ENCODE assay signal across 8 mouse cellular contexts in the genomic region with DNA sequence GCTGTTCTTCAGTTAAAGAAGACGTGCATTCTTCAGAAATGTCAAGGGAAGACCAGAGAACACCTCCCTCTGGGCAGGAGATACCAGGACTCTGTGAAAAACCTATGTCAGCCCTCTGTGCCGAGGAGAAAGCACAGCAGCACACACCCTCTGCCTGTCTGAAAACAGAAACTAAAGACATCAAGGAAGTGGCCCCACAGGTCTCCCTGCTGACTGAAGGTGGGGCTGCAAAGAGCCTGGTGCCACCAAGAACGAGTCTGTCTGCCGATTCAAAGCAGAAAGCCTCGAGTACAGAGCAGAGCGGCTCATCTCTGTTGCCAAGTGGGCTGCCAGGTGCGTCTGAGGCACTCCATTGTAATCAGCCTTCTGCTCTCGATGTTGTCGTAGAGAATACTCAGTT.
A peak's percentile ranks its signal among the peaks of the same experiment; 100 is the strongest.
DNase-seq lines count a peak whose midpoint lies in the region; ATAC-seq and TF ChIP-seq lines count a peak whose summit lies in the region.

No protein-coding gene starts in this region.

- peak overlapping the region; percentile 65 for H3K4me2 ChIP-seq in liver, embryonic 13.5 days

- H3K9ac ChIP-seq in liver, embryonic 13.5 days, result peak overlapping the region; percentile 79

- peak; percentile 41 for ATAC-seq in erythroid progenitor cell, adult 5-6 weeks (replicated peaks; ENCODE audit: low FRiP score, poor library complexity, severe bottlenecking)
- peak; percentile 40 for ATAC-seq in liver, embryonic 13.5 days (ENCODE audit: low read depth)

- no peak for DNase-seq in gastrocnemius, adult 2 months
- no peak for DNase-seq in gastrocnemius, postnatal 14 days
- no peak for DNase-seq in liver, embryonic 13.5 days
- DNase-seq in spleen, postnatal 4 days (ENCODE audit: low spot score in 2 of 2), result peak; percentile 32 to 75
- DNase-seq in layer of hippocampus, adult 9-10 months (ENCODE audit: low spot score), result no peak
- DNase-seq in layer of hippocampus, postnatal 36 days, result no peak
- no peak for DNase-seq in layer of hippocampus, postnatal 14 days (ENCODE audit: low spot score in 2 of 2)

- no peaks in the 10 kb centered on the region for H3K9me3 ChIP-seq in liver, embryonic 13.5 days (replicated peaks)

- no peaks in the 10 kb centered on the region for H3K27me3 ChIP-seq in liver, embryonic 13.5 days

- H3K27ac ChIP-seq in gastrocnemius, adult 2 months, result peak overlapping the region; percentile 95
- peak overlapping the region; percentile 94 for H3K27ac ChIP-seq in liver, embryonic 13.5 days

- TF ChIP-seq CTCF in gastrocnemius, adult 2 months (IDR thresholded peaks at IDR 0.05), result no peak

- H3K36me3 ChIP-seq in liver, embryonic 13.5 days, result peaks cover 44% of the 10 kb centered on the region

- peak overlapping the region; percentile 68 for H3K4me3 ChIP-seq in gastrocnemius, adult 2 months
- H3K4me3 ChIP-seq in liver, embryonic 13.5 days (replicated peaks), result peak overlapping the region; percentile 21

- H3K4me1 ChIP-seq in liver, embryonic 13.5 days (replicated peaks), result peaks cover 61% of the 10 kb centered on the region

- 34% methylated on average over 9 of the region's 9 CpGs for WGBS in liver, embryonic 13.5 days (ENCODE audit: insufficient replicate concordance)

- intact Hi-C loops in gastrocnemius, adult 2 months (cut with DNase I), result no loop called here
- intact Hi-C loops in gastrocnemius, postnatal 14 days (cut with DNase I; ENCODE audit: low total_unique reads), result no loop called here

Comparison
In these comparisons a context has a peak if more than half of its experiments do, and no peak if none do; other contexts are left out.
1. DNase-seq: peak in spleen, postnatal 4 days (2 of 2); none in gastrocnemius, adult 2 months (single experiment), gastrocnemius, postnatal 14 days (single experiment), liver, embryonic 13.5 days (single experiment), layer of hippocampus, adult 9-10 months (single experiment), layer of hippocampus, postnatal 36 days (0 of 2) and layer of hippocampus, postnatal 14 days (0 of 2).